Mouse (Mus musculus) forebrain, embryonic 16.5 days (tissue): ENCODE measurements around the gene Armc5. TPM values are rescaled to one million over a fixed set of nuclear protein-coding genes. Genes with fewer than 3 reads are reported as not detected.

Experiments used
- ATAC-seq: fragments of 200-750 bp; cut with Nextera tagmentation; 2 replicates; pipeline ENCODE4 v1.8.0; 2017; ENCODE audit warnings: mild to moderate bottlenecking, moderate library complexity
- H3K27ac ChIP-seq: fragments of 300-500 bp; sonication (generic); 2 replicates; pipeline ENCODE4 v1.5.1; 2014; ENCODE audit warnings: low read length, control low read depth
- H3K27me3 ChIP-seq: fragments of 300-500 bp; sonication (generic); replicated peaks from 2 replicates; pipeline ENCODE4 v1.6.1; 2014; ENCODE audit warnings: low read length; ENCODE audit not compliant: control insufficient read depth, insufficient read depth
- H3K36me3 ChIP-seq: fragments of 300-500 bp; sonication (generic); 2 replicates; pipeline ENCODE4 v1.6.1; 2014; ENCODE audit not compliant: control insufficient read depth, insufficient read depth
- H3K4me1 ChIP-seq: fragments of 300-500 bp; sonication (generic); replicated peaks from 2 replicates; pipeline ENCODE4 v1.6.1; 2014; ENCODE audit warnings: low read length; ENCODE audit not compliant: control insufficient read depth, insufficient read depth
- H3K4me2 ChIP-seq: fragments of 300-500 bp; sonication (generic); 2 replicates; pipeline ENCODE4 v1.6.1; 2014; ENCODE audit warnings: mild to moderate bottlenecking, low read length, control low read depth
- H3K4me3 ChIP-seq: fragments of 300-500 bp; sonication (generic); replicated peaks from 2 replicates; pipeline ENCODE4 v1.5.1; 2014; ENCODE audit warnings: mild to moderate bottlenecking, low read length, control low read depth
- H3K9ac ChIP-seq: fragments of 300-500 bp; sonication (generic); replicated peaks from 2 replicates; pipeline ENCODE4 v1.6.1; 2014; ENCODE audit warnings: low read depth, low read length, control low read depth
- H3K9me3 ChIP-seq: fragments of 300-500 bp; sonication (generic); 2 replicates; pipeline ENCODE4 v1.6.1; 2016; ENCODE audit warnings: low read length; ENCODE audit not compliant: control insufficient read depth
- WGBS: fragments of 180-500 bp; shearing (Covaris S2); extraction: QIAGEN DNeasy Blood & Tissue Kit; methylation state at CpG from one replicate; pipeline ENCODE4 v1.1.7; 2014; 5-methylcytosine and 5-hydroxymethylcytosine counted together
- polyA plus RNA-seq: library from polyadenylated mRNA; unstranded; fragments of >200 nt; fragmentation: Nextera tagmentation; extraction: Ambion mirVana; gene quantifications from 2 replicates; pipeline ENCODE4 v1.2.1, GENCODE M21; 2015

Armc5 gene
- 10.4 and 11.2 TPM in 2 replicates for polyA plus RNA-seq

GRCm38 (mm10) chr7:128236856-128237592 is at the start of gene Armc5:
Armc5 (plus strand) TSS chr7:128237342.
- Histone ChIP-seq H3K36me3 (no peaks in the 10 kb centered on the region), H3K9ac (peak within 1 kb of the TSS; percentile 79), H3K27ac (peak within 1 kb of the TSS; percentile 96), H3K4me2 (peak within 1 kb of the TSS; percentile 93), H3K27me3 (no peaks in the 10 kb centered on the region), H3K9me3 (no peaks in the 10 kb centered on the region), H3K4me1 (peaks cover 12% of the 10 kb centered on the region), H3K4me3 (peak within 1 kb of the TSS; percentile 66)
- 25% methylated on average over 37 of the region's 37 CpGs for WGBS
- ATAC-seq = peak; percentile 19; the same call in 1 of the 2 replicates

DNA sequence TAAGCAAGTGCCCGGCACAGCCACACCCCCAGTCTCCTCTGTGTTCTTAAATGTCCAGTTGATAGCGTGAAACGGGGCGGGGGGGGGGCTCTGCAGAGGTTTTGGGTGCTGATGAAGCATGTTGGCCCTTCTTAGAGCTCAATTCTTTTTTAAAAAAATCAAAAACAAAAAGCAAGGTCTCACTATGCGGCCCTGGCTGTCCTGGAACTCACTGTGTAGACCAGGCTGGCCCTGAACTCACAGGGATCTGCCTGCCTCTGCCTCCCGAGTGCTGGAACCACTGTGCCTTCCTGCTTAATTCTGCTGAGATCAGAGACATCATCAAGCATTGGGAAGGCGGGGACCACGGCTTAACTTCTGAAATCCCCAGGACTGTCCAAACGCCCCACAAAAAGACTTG is 35.5 kb upstream of the Armc5 start:
- Histone ChIP-seq H3K4me2 (no peak overlapping the region), H3K4me3 (no peak overlapping the region), H3K27me3 (no peaks in the 10 kb centered on the region), H3K27ac (no peak overlapping the region), H3K36me3 (no peaks in the 10 kb centered on the region), H3K9ac (no peak overlapping the region), H3K4me1 (no peaks in the 10 kb centered on the region), H3K9me3 (no peaks in the 10 kb centered on the region)
- WGBS = 87% methylated on average over 9 of the region's 9 CpGs
- no peak for ATAC-seq

GRCm38 (mm10) chr7:128203071-128203470 is 34.1 kb upstream of the Armc5 start:
- Histone ChIP-seq H3K4me3 (no peak overlapping the region), H3K27me3 (no peaks in the 10 kb centered on the region), H3K9ac (no peak overlapping the region), H3K36me3 (no peaks in the 10 kb centered on the region), H3K4me1 (no peaks in the 10 kb centered on the region), H3K27ac (no peak overlapping the region), H3K9me3 (no peaks in the 10 kb centered on the region), H3K4me2 (no peak overlapping the region)
- ATAC-seq = no peak
- 82% methylated on average over 9 of the region's 9 CpGs for WGBS

DNA sequence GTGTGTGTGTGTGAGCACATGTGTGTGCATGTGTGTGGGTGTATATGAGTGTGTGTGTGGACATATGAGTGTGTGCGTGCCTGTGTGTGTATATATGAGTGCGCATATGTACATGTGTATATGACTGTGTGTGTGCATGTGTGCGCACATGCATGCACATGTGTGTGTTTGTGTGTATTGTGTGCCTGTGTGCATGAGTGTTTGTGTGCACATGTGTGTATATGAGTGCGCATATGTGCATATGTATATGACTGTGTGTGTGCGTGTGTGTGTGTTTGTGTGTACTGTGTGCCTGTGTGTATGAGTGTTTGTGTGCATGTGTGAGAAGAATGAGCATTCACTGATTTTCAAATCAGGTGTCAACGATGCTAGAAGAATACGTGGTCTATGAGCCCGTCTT is 33.0 kb upstream of the Armc5 start:
- ATAC-seq = no peak

GRCm38 (mm10) chr7:128205695-128206094 is 31.4 kb upstream of the Armc5 start:
- Histone ChIP-seq H3K9ac (no peak overlapping the region), H3K27me3 (no peaks in the 10 kb centered on the region), H3K9me3 (no peaks in the 10 kb centered on the region), H3K27ac (no peak overlapping the region), H3K4me2 (no peak overlapping the region), H3K36me3 (no peaks in the 10 kb centered on the region), H3K4me1 (no peaks in the 10 kb centered on the region), H3K4me3 (no peak overlapping the region)
- ATAC-seq = no peak
- WGBS = 89% methylated on average over 18 of the region's 18 CpGs

More for the DNA sequence above, 33.0 kb upstream of the Armc5 start:
- no peak overlapping the region for H3K27ac ChIP-seq
- H3K4me3 ChIP-seq = no peak overlapping the region
- no peaks in the 10 kb centered on the region for H3K9me3 ChIP-seq
- no peak overlapping the region for H3K4me2 ChIP-seq
- no peaks in the 10 kb centered on the region for H3K4me1 ChIP-seq
- no peaks in the 10 kb centered on the region for H3K36me3 ChIP-seq
- 83% methylated on average over 8 of the region's 8 CpGs for whole genome bisulfite sequencing
- H3K27me3 ChIP-seq = no peaks in the 10 kb centered on the region
- H3K9ac ChIP-seq = no peak overlapping the region

DNA sequence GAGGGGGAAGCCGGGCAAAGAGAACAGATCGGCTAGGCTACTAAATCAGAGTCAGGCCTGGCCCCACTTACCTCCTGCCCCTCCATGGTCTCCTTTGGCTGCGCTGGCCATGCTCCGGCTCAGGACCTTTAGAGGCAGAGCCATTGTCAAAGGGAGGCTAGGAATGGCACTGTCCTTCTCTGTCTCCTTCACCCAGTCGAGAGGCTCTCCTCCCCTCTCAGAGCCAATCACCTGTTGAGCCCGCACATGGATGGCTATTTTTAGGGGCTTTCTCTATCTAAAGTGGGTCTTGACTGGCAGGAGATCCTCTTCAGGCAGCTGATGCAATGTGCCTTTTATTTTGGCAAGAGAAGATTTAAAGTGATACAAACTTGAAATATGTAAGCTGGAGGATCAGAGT is 31.0 kb upstream of the Armc5 start, which contains the start of gene Cox6a2:
TSS of gene Cox6a2 (minus strand) at position 236 of the 400 bp plus-strand sequence.
- no peak for ATAC-seq
- no peak within 1 kb of the TSS for H3K27ac ChIP-seq
- no peaks in the 10 kb centered on the region for H3K36me3 ChIP-seq

GRCm38 (mm10) chr7:128208187-128208586 is 29.0 kb upstream of the Armc5 start:
- Histone ChIP-seq H3K9me3 (no peaks in the 10 kb centered on the region), H3K4me2 (no peak overlapping the region), H3K4me1 (no peaks in the 10 kb centered on the region), H3K27ac (no peak overlapping the region), H3K27me3 (no peaks in the 10 kb centered on the region), H3K9ac (no peak overlapping the region), H3K4me3 (no peak overlapping the region), H3K36me3 (no peaks in the 10 kb centered on the region)
- ATAC-seq = no peak
- 5% methylated on average over 4 of the region's 4 CpGs for WGBS

More for the DNA sequence above, 31.0 kb upstream of the Armc5 start, which contains the start of gene Cox6a2:
- Histone ChIP-seq H3K9me3 (no peaks in the 10 kb centered on the region), H3K4me3 (no peak within 1 kb of the TSS), H3K27me3 (no peaks in the 10 kb centered on the region), H3K9ac (no peak within 1 kb of the TSS), H3K4me2 (no peak within 1 kb of the TSS), H3K4me1 (no peaks in the 10 kb centered on the region)
- 78% methylated on average over 6 of the region's 6 CpGs for WGBS

DNA sequence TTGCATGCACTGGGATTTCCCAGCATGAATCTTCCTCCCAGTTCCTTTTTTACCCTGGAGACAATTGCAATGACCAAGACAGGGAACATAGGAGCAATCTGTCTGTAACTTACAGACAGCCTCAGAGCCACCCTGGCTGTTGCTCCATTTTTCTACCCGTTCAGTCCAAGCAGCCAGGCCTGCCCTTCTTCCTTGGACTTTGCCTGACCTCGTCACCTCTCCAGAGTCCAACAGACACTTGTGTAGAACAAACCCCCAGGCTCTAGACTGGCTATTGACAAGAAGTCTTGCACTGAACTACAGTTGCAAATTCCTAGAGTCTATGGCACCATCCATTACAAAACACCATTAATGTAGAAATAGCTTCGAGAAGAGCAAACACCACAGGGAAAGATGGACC is 27.3 kb upstream of the Armc5 start:
- no peaks in the 10 kb centered on the region for H3K9me3 ChIP-seq
- H3K36me3 ChIP-seq = no peaks in the 10 kb centered on the region
- no peak overlapping the region for H3K4me3 ChIP-seq
- no peak overlapping the region for H3K27ac ChIP-seq
- 65% methylated on average over 3 of the region's 3 CpGs for WGBS
- no peaks in the 10 kb centered on the region for H3K27me3 ChIP-seq
- H3K9ac ChIP-seq = no peak overlapping the region
- H3K4me1 ChIP-seq = no peaks in the 10 kb centered on the region
- H3K4me2 ChIP-seq = no peak overlapping the region
- no peak for ATAC-seq

GRCm38 (mm10) chr7:128219952-128220351 is 17.2 kb upstream of the Armc5 start:
- Histone ChIP-seq H3K9me3 (no peaks in the 10 kb centered on the region), H3K36me3 (no peaks in the 10 kb centered on the region), H3K4me1 (no peaks in the 10 kb centered on the region), H3K4me2 (no peak overlapping the region), H3K9ac (no peak overlapping the region), H3K27me3 (no peaks in the 10 kb centered on the region), H3K27ac (no peak overlapping the region), H3K4me3 (no peak overlapping the region)
- no peak for ATAC-seq
- WGBS = 90% methylated on average over 4 of the region's 4 CpGs
